Mouse (Mus musculus): ENCODE data around the gene Ecsit.
"Not testable (repeated sequence)": the region's sequence is repeated elsewhere in the genome, so short reads cannot be mapped to it uniquely, and the experiment has no call there.

The Ecsit gene

DNA sequence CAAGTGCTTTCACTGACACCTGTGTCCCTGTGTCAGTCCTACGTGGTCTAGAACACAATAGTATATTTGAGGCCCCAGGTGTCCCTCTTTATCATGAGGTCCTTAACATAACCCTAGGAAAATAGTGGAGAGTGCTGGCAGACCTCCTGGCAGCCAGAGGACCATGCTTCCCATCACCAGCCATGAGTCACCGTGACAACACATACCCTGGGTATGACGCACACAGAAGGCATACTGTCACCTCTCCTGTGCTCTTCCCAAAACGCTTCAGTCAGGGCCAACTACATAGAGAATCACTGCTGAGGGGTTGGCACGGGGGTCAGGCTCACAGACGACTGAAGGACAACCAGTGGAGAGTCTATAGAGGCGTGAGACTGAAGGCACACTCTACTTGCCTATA is 4.7 kb upstream of the Ecsit start:
- DNase-seq (ENCODE audit: low read depth, low spot score) = no peak

DNA sequence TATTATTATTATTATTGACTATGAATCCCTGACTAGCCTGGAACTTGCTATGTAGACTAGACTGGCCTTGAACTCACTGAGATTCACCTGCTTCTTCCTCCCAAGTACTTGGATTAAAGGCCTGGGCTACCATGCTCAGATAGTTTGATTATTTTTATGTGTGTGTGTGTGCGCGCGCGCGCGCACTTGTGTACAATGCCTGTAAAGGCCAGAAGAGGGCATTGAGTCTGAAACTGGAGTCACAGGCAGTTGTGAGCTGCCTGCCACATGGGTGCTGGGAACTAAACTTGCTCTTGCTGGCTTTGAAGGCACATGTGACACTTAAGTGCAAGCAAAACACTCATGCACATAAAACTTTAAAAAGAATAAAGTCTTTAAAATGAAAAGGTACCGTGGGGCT is 4.0 kb upstream of the Ecsit start:
- no peak for DNase-seq (ENCODE audit: low read depth, low spot score)

DNA sequence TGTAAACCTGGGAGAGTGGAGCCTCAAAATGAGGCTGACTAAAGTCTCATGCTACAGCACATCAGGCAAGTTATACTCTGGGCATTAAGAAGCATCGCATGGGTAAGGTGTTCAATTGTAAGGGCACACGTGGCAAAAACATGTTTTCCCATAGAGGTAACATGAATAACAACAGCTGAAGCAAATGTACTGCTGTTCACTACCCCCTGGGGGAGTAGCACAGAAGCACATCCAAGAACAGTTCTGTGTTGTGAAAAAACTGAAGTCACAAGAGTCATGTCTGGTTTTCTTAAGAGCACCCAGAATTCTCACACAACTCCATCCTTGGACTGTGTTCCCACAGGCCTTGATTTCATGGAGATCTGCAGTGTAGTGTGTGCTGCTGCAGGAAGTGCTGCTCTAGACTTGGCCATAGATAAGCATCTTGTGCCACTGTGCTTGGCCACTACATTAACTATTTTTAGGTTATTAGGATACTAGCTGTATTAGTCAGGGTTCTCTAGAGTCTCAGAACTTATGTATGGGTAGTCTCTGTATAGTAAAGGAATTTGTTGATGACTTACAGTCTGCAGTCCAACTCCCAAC is 1.9 kb upstream of the Ecsit start:
- DNase-seq (ENCODE audit: low read depth, low spot score) = no peak

DNA sequence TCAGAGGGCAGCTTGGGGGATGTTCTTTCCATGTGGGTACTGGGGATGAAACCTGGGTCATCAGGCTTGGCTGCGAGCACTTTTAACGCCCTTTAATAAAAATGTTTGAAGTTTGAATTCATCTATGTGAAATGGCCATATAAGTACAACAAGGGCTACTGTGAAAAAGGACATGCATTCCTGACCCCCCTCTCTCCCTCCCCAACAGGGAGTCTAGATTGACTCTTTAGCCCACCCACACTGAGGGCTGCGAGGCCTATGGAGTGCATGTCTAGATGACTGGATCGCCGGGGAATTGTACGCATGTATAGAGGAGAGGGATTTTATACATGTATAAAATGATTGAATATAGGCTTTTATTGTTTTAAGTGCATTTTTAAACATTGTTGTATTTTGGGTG is 774 bp upstream of the Ecsit start:
- DNase-seq (ENCODE audit: low read depth, low spot score) = no peak

DNA sequence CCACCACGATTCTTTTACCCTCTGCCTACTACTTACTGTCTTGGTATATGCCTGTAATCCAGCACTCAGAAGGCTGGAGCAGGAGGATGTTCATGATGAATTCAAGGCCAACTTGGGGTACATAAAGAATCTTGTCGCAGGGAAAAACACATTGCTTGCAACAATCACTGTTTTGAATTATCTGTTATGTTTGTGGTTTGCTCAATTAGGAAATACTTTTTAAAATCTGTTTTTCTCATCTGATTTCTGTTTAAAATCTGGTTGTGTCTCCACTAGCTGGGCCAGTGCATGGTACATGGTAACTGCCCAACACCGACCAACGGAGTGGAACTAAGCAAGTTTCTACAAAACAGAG is 594 bp downstream of the Ecsit start:
- DNase-seq (ENCODE audit: low read depth, low spot score) = no peak

DNA sequence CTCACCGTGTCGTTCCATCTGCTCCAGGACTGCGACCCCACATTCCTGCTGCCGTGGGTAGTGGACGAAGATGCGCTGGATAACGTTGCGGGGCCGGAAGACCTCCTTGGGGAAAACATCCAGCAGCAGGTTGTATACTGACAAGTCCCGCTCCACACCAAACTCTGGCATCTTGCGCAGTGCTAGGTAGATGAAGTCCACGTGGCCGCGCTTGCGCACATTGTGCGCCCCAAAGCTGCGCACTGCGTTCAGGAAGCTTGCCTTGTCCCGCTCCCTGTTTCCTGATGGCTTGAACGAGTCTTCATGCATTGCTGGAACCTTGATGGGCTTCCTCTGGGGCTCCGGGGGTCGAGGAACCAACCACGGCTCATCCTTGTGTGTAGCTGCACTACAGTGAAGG is 9.0 kb downstream of the Ecsit start:
- DNase-seq (ENCODE audit: low read depth, low spot score) = no peak

DNA sequence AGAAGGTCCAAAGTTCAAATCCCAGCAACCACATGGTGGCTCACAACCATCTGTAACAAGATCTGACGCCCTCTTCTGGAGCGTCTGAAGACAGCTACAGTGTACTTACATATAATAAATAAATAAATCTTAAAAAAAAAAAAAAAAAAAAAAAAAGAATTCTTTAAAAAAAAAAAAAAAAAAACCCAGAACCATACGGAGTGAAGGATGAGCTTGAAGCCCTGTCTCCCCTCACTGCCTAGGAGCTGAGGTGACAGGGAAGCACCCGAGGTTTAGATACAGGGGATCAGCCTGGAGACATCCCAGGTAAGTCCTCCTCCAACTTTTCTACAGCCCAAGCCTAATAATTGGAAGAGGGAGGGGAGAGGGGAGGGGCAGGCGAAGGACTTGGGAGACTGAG is 9.5 kb downstream of the Ecsit start:
- DNase-seq (ENCODE audit: low read depth, low spot score) = not testable (repeated sequence)

DNA sequence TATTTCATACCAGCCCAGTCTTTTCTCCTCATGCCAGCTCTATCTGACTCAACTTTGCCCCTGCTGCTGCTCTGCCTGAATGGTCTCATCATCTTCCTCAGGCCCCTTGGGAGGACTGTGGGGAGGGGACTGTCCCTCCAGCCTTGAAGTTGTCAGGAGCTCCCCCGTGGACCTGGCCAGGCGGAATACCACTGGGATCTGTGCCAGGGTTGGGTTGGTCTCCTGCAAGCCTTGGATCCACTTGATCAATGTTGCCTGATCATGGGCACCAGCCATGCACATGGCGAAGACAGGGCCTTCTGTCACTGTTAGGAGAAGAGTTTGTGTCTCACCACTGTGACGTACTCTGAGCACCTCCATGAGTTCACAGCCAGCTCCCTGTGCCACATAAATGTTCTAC is 13.0 kb downstream of the Ecsit start:
- DNase-seq (ENCODE audit: low read depth, low spot score) = no peak

DNA sequence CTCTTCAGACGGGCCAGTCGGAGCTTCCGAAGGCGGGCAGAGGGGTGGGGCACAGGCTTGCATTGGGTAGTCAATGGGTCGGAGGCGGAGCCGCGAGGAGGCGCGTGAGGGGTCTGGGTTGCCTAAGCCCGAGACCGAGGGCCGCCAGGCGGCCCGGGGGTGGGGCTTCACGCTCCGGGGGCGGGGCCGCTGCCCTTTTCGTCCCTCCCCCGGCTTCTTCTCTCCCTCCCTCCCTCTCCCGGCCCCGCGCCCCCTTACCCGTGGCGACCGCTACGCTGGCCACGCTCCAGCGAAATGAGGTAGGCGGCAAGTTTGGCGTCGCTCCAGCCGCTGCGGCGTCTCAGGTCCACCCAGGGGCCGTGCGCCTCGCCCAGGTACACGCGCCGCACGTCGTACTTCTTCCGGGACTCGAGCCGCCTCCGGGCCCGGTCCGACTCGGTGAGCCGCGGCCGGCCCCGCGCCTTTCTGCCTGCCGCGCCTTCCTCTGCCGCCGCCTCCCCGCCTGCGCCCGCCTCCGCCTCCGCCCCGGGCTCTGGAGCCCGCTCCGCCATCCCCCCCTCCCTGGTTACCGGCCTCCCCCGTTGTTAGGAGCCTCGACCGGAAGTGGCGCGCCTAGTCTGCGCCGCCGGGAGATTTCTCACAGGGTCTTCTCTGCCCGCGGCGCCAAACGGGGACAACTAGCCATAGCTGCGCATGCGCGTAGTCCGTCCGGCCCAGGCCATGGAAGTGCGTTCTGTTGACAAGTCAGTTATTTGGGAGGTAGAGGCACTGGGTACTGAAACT is 14.3 kb downstream of the Ecsit start, which contains the start of the genes Gm49318 and Zfp653:
Gene Gm49318, minus strand, starts transcription at position 469 of the 783 bp plus-strand sequence.
Gene Zfp653, minus strand, starts transcription at position 586 of the 783 bp plus-strand sequence.
- DNase-seq (ENCODE audit: low read depth, low spot score) = peak; percentile 96

DNA sequence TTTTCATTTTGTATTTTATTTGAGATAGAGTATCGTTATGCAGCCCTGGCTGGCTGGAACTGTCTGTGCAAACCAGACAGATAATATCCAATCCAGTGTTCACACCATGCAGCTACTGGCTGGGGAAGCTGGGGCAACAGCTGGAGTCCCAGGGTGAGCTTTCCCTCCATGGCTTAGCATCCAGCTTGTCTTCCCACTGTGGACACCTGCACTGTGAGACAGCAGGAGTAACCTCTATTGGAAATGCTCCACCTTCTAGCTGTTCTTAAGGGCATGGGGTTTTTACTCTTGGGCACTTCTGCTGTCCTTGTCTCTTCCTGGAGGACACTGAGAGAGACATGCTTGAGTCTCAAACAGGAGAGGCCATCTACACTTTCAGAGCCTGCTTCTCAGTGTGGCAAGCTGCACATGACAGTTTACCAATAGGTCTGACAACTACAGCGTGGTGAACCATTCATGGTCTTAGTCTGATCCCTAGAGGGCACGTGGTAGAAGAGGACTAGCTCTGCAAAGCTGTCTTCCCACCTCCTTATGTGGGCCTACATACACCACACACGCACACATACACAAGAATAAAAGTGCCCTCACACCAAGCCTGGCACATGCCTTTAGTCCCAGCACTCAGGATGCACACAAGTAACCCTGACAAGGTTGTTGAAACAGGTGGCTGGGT is 15.2 kb downstream of the Ecsit start:
- no peak for DNase-seq (ENCODE audit: low read depth, low spot score)

DNA sequence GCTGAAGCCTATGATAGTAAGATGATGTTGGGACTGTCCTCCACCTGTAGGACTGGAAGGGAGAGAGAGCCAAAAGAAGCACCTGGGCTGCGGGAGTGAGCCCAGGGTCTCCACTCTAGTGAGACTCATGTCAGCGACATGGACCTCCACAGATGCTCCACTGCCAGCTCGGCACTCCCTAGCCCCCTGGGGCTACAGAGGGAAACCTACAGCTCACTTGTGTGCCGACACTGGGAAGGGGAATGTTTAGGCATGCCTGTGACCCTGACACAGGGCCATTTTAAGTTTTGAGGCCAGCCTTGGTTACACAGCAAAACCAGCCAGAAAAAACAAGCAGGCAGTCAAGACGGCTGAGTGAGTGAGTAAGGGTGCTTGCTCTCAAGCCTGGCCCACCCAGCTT is 18.0 kb downstream of the Ecsit start:
- no peak for DNase-seq (ENCODE audit: low read depth, low spot score)

DNA sequence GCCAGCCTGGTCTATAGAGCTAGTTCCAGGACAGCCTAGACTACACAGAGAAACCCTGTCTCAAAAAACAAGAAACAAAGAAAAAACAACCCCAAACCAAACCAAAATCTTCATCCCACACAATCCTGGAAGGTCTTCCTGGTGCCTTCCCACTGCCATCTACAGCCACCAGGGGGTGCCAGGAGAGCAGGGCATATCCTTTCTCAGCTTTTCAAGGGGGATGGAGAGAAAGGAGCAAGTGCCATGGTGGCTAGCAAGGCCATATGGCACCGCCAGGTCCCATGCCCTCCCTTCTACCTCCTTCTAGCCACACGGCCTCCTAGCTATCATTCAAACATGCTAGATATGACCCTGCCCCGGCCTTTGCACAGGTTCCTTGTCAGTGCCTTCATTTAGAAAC is 18.8 kb downstream of the Ecsit start:
- no peak for DNase-seq (ENCODE audit: low read depth, low spot score)

DNA sequence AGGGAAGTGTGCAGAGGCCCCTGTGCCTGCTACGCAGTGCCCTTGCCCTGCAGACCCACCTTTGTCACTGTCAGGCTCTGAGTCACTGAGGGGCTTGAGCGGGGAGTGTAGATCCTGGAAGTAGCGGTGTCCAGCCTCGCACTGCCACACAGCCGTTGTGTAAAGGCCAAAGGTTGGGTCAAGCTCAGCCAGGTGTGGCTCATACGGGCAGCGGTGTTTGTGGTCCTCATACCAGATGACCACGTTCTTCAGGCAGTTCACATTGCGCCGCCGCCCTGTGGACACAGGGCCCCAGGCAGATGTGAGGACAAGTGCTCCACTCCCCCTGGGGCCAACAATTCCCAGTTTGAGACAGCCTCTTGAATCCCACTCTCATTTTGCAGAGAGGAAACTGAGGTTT is 19.6 kb downstream of the Ecsit start:
- no peak for DNase-seq (ENCODE audit: low read depth, low spot score)

DNA sequence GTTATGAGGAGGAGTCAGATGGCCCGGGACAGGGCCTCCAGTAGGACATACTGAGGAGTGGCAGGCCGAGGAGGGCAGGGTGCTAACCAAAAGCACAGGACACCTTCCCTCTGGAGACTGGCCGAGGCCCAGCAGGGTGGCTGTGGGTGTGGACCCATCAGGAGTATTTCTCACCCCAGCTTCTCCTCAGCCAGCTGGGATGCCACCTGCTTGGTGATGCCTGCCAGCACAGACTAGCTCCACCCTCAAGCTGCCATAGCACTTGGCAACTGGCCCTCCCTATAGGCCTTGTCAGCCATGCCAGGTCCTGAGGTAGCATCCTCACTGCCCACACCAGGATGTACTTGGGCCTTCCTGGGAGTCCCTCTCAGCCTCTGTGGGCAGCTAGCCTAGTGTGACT is 20.9 kb downstream of the Ecsit start:
- no peak for DNase-seq (ENCODE audit: low read depth, low spot score)

DNA sequence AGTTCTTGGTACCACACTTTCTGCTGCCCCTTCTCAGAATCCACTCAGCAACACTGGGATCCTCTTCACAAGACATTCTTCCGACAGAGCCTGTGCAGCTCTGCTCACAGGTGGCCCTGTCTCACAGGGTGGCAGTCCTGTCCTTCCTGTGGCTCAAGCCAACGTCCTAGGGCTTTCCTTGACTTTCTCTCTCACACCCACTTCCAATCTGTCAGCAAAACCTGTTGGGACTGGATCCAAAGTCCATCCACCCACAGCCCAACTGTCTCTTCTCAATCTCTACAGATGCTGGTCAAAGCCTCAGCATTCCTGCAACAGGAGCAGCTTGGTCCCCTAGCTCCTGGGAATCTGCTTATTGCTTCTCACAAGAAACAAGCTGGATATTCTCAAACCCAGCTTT is 23.9 kb downstream of the Ecsit start:
- peak; percentile 75 for DNase-seq (ENCODE audit: low read depth, low spot score)

DNA sequence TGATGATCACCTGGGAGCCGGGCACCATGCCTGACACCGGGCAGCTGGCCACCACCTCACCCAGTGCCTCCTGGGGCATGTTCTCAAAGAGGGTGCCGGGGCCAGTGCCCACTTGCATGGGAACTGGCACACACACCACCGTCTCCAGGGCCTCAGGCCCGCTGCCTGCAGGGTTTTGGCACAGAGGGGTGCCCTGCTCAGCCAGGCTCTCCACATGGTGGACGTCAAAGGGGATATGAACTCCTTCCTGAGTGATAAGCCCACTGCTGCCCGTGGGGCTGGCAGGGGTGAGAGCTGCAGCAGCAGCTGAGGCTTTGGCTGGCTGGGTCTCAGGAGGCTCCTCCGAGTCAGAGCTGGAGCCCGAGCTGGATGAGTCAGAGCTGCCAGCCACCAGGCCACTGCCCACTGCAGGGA is 27.2 kb downstream of the Ecsit start:
- no peak for DNase-seq (ENCODE audit: low read depth, low spot score)

DNA sequence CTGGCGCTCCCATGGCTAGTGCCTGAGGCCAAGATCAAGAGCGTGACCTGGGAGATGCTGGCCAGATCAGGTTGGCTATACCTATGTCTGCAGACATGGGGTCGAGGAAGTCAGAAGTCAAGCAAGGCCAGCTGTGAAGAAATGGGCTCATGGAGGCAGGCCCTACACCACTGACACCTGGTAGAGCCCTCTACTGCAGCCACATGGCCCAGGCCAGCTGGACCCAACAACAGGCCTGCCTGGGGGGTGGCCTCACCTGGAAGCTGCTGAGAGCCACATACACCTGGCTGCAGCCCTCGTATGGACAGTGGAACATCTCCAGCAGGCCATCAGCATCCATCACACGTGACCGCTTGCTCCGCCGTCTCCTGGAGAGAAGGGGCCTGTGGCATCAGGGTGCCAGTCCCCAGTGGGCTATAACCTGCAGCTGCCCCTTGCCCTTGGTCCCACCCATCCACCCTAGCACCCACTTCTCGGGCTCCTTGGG is 28.2 kb downstream of the Ecsit start:
- no peak for DNase-seq (ENCODE audit: low read depth, low spot score)

DNA sequence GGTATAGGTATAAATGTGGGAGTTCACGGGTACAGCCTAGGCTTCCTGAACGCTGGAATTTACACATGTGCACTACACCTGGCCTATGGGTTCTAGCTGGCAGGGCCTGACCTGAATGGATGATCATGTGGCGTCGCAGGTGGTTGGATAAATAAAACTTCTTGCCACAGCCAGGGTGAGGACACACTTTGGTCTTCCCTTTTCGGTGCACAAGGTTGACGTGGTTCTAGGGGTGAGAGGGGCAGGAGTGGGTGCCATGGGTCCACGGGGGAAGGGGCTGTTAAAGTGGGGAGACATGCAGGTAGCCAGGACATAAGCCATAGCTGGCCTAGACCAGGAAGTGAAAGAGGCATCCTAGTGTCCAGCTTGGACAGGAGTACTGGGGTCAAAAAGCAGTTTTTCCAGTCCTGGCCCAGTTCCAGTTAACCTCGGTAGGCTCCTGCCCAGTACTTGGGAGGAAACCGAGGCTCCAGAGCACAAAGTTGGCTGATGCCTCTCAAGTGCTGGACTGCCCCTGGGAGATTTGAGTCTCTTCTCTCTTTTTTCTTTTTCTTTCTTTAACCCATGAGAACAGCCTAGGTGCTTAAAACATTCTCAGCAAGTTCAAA is 28.8 kb downstream of the Ecsit start:
- no peak for DNase-seq (ENCODE audit: low read depth, low spot score)

DNA sequence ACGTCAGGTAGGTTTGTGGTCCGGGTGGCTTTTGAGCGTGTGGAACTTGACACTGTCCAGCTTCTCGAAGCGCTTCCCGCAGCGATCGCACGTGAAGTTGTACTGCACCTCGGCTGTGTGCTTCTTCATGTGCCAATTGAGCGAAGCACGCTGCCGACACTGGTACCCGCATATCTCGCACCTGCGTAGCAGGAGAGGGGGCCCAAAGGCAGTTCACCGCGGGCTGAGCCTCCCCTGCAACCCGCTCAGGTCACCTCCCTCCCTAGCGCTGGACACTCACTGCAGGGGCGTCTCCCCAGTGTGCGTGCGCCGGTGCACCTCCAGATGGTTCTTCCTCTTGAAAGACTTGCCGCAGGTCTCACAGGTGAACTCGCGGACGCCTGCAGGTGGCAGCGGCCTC is 29.5 kb downstream of the Ecsit start:
- DNase-seq (ENCODE audit: low read depth, low spot score) = no peak

DNA sequence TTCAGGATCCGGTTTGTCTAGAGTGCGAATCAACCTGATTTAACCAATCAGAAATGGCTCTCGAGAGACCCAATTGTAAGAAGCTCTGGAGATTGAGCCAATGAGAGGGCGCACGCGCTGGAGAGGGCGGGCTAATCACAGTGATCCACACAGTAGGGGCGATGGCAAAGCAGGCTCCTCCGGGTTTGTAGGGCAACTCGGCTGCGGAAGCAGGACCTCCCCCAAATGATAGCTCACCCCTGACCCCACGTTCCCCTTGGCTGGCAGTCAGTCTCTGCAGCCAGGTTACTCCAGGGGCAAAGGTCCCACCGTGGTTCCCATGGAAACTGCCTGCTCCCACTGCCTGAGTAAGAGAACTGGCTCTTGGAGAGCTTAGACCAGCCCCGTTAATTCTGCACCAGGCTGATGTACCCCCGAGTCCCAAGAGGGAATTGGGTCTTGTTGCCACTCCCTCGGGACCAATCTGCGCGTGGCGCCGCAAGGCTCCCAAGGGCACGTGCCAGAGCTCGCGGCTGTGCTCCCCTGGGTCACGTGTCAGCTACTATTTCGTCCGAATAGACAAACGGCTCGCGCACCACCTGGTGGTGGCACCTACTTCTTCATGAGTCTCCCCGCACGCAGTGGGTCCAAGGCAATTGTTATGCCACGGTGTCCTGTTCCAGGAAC is 30.7 kb downstream of the Ecsit start:
- DNase-seq (ENCODE audit: low read depth, low spot score) = peak; percentile 80

DNA sequence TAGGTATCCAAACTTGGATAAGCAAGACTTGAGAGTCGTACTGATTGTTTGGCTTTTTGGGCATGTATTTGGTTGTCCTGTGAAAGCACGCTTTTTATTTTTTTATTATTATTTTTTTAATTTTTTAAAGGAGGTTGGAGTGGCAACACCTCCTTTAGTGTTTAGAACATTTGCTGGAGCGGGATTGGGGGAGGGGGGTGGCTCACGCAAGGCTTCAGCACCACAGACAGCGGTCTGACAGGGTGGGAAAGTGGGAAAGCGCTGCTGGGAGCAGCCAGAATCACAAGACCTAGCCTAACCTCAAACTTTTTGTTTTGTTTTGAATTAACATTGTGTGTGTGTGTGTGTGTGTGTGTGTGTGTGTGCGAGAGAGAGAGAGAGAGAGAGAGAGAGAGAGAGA is 31.6 kb downstream of the Ecsit start:
- no peak for DNase-seq (ENCODE audit: low read depth, low spot score)

DNA sequence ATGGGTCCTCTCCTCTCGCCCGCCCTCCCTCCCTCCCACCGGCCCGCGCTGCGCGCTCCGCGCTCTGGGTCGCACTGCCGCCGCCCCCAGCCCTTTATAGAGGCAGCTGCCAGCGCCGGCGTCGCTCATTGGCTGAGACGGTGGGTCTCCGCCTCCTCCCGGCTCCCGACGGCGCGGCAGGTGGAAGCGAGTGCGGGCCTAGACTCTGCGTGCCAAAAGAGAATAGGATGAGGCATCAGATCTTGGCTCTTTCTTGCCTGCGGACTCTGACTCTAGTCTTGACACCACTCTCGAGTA is 33.3 kb downstream of the Ecsit start, which contains the start of gene Elavl3:
Gene Elavl3, minus strand, starts transcription at position 66 of the 297 bp plus-strand sequence.
- DNase-seq (ENCODE audit: low read depth, low spot score) = no peak

Data from telencephalon, adult 2 months (tissue).